Comparison of ENCODE assay signal across 8 mouse cellular contexts in the genomic region with DNA sequence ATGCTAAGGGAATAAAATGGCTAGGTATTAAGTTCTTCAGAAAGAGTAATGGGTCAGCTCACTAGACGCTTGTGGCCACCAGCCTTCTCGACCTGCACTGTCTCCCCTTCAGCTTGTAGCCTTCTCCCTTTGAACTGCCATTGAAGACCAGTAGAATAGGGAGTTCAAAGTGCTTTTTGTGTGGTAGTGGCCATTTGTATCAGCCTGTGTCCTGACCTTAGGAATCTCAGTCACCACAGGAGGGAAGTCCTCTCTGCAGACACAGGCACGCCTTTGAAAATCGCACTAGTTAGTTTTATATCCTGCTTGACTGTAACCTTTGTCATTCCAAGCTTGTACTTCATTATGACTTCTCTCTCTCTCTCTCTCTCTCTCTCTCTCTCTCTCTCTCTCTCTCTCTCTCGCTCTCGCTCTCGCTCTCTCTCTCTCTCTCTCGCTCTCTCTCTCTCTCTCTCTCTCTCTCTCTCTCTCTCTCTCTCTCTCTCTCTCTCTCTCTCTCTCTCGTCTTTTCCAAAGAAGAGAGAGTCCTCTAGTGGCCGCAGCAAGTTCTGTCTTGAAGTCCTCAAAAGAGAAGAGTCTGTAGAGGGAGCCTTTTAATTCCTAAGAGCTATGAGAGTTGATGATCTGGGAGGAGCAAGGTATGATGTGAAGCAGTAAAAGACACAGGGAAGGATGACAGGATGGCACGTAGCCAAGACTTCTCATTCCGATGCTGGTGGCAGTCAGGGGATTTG.
DNase-seq lines count a peak whose midpoint lies in the region; ATAC-seq and TF ChIP-seq lines count a peak whose summit lies in the region.

No protein-coding gene starts in this region.

- no peak for ATAC-seq in heart, embryonic 13.5 days (ENCODE audit: extremely low read depth, insufficient number of reproducible peaks, low FRiP score, low TSS enrichment)
- ATAC-seq in kidney, embryonic 15.5 days (replicated peaks; ENCODE audit: low FRiP score), result peak; percentile 77; the same call in 1 of the 2 replicates
- ATAC-seq in limb, embryonic 14.5 days (ENCODE audit: low FRiP score, low read depth), result peak; percentile 44; the same call in 1 of the 2 replicates
- peak; percentile 87 for ATAC-seq in neural tube, embryonic 15.5 days (ENCODE audit: low FRiP score)

- no peak overlapping the region for H3K27ac ChIP-seq in embryonic fibroblast, embryonic 13.5 days (ENCODE audit: insufficient read depth, low read length)
- no peak overlapping the region for H3K27ac ChIP-seq in heart, embryonic 13.5 days (replicated peaks)
- no peak overlapping the region for H3K27ac ChIP-seq in kidney, embryonic 15.5 days
- H3K27ac ChIP-seq in limb, embryonic 14.5 days (replicated peaks; ENCODE audit: low read depth, low read length), result no peak overlapping the region
- H3K27ac ChIP-seq in neural tube, embryonic 15.5 days (replicated peaks), result no peak overlapping the region

- H3K27me3 ChIP-seq in heart, embryonic 13.5 days (replicated peaks), result no peaks in the 10 kb centered on the region
- H3K27me3 ChIP-seq in kidney, embryonic 15.5 days, result no peaks in the 10 kb centered on the region
- no peaks in the 10 kb centered on the region for H3K27me3 ChIP-seq in limb, embryonic 14.5 days (ENCODE audit: control insufficient read depth, insufficient read depth, low read length)
- H3K27me3 ChIP-seq in neural tube, embryonic 15.5 days (replicated peaks), result no peaks in the 10 kb centered on the region

- WGBS in heart, embryonic 13.5 days, result 33% methylated on average over 7 of the region's 12 CpGs
- 18% methylated on average over 7 of the region's 12 CpGs for WGBS in kidney, embryonic 15.5 days
- 26% methylated on average over 7 of the region's 12 CpGs for WGBS in limb, embryonic 14.5 days
- WGBS in neural tube, embryonic 15.5 days, result 9% methylated on average over 7 of the region's 12 CpGs

- H3K36me3 ChIP-seq in heart, embryonic 13.5 days, result no peaks in the 10 kb centered on the region
- H3K36me3 ChIP-seq in kidney, embryonic 15.5 days, result no peaks in the 10 kb centered on the region
- no peaks in the 10 kb centered on the region for H3K36me3 ChIP-seq in limb, embryonic 14.5 days (ENCODE audit: control insufficient read depth, insufficient read depth, low read length)
- H3K36me3 ChIP-seq in neural tube, embryonic 15.5 days, result no peaks in the 10 kb centered on the region

- H3K4me1 ChIP-seq in embryonic fibroblast, embryonic 13.5 days (ENCODE audit: control insufficient read depth, insufficient read depth, low read length), result 0 out of 2 replicates have a peak, but pooled peaks cover 2% of the 10 kb centered on the region
- H3K4me1 ChIP-seq in heart, embryonic 13.5 days, result no peaks in the 10 kb centered on the region
- H3K4me1 ChIP-seq in kidney, embryonic 15.5 days, result peaks cover 7% of the 10 kb centered on the region; the same call in 1 of the 2 replicates
- no peaks in the 10 kb centered on the region for H3K4me1 ChIP-seq in limb, embryonic 14.5 days (ENCODE audit: control insufficient read depth, insufficient read depth, low read length)
- peaks cover 7% of the 10 kb centered on the region for H3K4me1 ChIP-seq in neural tube, embryonic 15.5 days

- TF ChIP-seq POLR2A in embryonic fibroblast, embryonic 13.5 days (IDR thresholded peaks at IDR 0.05; ENCODE audit: low read depth, low read length), result no peak
- TF ChIP-seq POLR2A in limb, embryonic 14.5 days (IDR thresholded peaks at IDR 0.05; ENCODE audit: borderline replicate concordance, extremely low read depth, insufficient read depth, insufficient read length), result no peak

- no peaks in the 10 kb centered on the region for H3K9me3 ChIP-seq in heart, embryonic 13.5 days
- no peaks in the 10 kb centered on the region for H3K9me3 ChIP-seq in kidney, embryonic 15.5 days (replicated peaks)
- no peaks in the 10 kb centered on the region for H3K9me3 ChIP-seq in limb, embryonic 14.5 days (ENCODE audit: control insufficient read depth, low read length)
- H3K9me3 ChIP-seq in neural tube, embryonic 15.5 days (replicated peaks), result no peaks in the 10 kb centered on the region

- peak overlapping the region; percentile 63 for H3K4me2 ChIP-seq in heart, embryonic 13.5 days
- peak overlapping the region; percentile 48 for H3K4me2 ChIP-seq in kidney, embryonic 15.5 days
- peak overlapping the region; percentile 32 for H3K4me2 ChIP-seq in limb, embryonic 14.5 days (replicated peaks; ENCODE audit: low read depth, low read length, severe bottlenecking)
- H3K4me2 ChIP-seq in neural tube, embryonic 15.5 days, result peak overlapping the region; percentile 54

- H3K4me3 ChIP-seq in embryonic fibroblast, embryonic 13.5 days (ENCODE audit: insufficient read depth, low read length), result peak overlapping the region; percentile 7; the same call in 1 of the 2 replicates
- H3K4me3 ChIP-seq in heart, embryonic 13.5 days, result peak overlapping the region; percentile 36
- peak overlapping the region; percentile 25 for H3K4me3 ChIP-seq in kidney, embryonic 15.5 days (replicated peaks)
- H3K4me3 ChIP-seq in limb, embryonic 14.5 days (replicated peaks; ENCODE audit: low read length), result 0 out of 2 replicates have a peak overlapping the region, but pooled peaks have one; percentile 13
- H3K4me3 ChIP-seq in neural tube, embryonic 15.5 days (replicated peaks), result peak overlapping the region; percentile 19; the same call in 1 of the 2 replicates

- peak; percentile 39 for DNase-seq in 3T3-L1 (ENCODE audit: low read depth, low spot score)
- DNase-seq in adrenal gland, postnatal 25 days, result peak; percentile 16
- DNase-seq in limb, embryonic 14.5 days (ENCODE audit: low spot score), result peak; percentile 78
- DNase-seq in spleen, postnatal 14 days (ENCODE audit: low spot score in 2 of 2), result no peak

- no peak for TF ChIP-seq CTCF in embryonic fibroblast, embryonic 13.5 days (IDR thresholded peaks at IDR 0.05; ENCODE audit: borderline replicate concordance, insufficient read depth, low read length)

- H3K9ac ChIP-seq in heart, embryonic 13.5 days, result 0 out of 2 replicates have a peak overlapping the region, but pooled peaks have one; percentile 52
- no peak overlapping the region for H3K9ac ChIP-seq in kidney, embryonic 15.5 days
- H3K9ac ChIP-seq in limb, embryonic 14.5 days (ENCODE audit: low read depth, low read length, severe bottlenecking), result no peak overlapping the region
- no peak overlapping the region for H3K9ac ChIP-seq in neural tube, embryonic 15.5 days (replicated peaks)

Comparison
In these comparisons a context has a peak if more than half of its experiments do, and no peak if none do; other contexts are left out.
1. DNase-seq: peak in 3T3-L1 (single experiment), adrenal gland, postnatal 25 days (single experiment) and limb, embryonic 14.5 days (single experiment); none in spleen, postnatal 14 days (0 of 2).
2. Peak in every context shown above with its lines, with median percentiles within 50 percentile points of each other: H3K4me3 ChIP-seq and H3K4me2 ChIP-seq.